ENCODE assay signal across 12 mouse cellular contexts in genomic region chrX:119927852-119928251, GRCm38 (mm10). TPM values are rescaled to one million over a fixed set of nuclear protein-coding genes. Genes with fewer than 3 reads are reported as not detected.
DNase-seq lines count a peak whose midpoint lies in the region; ATAC-seq lines count a peak whose summit lies in the region.
"Had no signal": no experiment of that assay in that cellular context is flagged by ENCODE, and none has a peak within 500 bp of the region (broad histone marks: within the 10 kb centered on the region; RNA-seq: fewer than 3 reads in every experiment).

No protein-coding gene starts in this region.

- H3K4me2 ChIP-seq in heart, embryonic 12.5 days = peak overlapping the region; percentile 61
- peak overlapping the region; percentile 56 for H3K4me2 ChIP-seq in embryonic facial prominence, embryonic 13.5 days
- peak overlapping the region; percentile 46 for H3K4me2 ChIP-seq in hindbrain, embryonic 12.5 days (replicated peaks)
- peak overlapping the region; percentile 53 for H3K4me2 ChIP-seq in midbrain, embryonic 16.5 days (ENCODE audit: low read length)

- ATAC-seq in heart, embryonic 12.5 days (ENCODE audit: insufficient number of reproducible peaks, low FRiP score) = no peak
- no peak for ATAC-seq in embryonic facial prominence, embryonic 13.5 days (ENCODE audit: insufficient number of reproducible peaks, insufficient read depth, low FRiP score, low TSS enrichment, low read depth)
- ATAC-seq in hindbrain, embryonic 12.5 days (ENCODE audit: low FRiP score) = peak; percentile 41
- peak; percentile 47; the same call in 1 of the 2 replicates for ATAC-seq in midbrain, embryonic 16.5 days
- ATAC-seq: Patski had no signal

- H3K4me1 ChIP-seq in heart, embryonic 12.5 days (replicated peaks) = no peaks in the 10 kb centered on the region
- H3K4me1 ChIP-seq in heart, embryonic 10.5 days = no peaks in the 10 kb centered on the region
- H3K4me1 ChIP-seq in embryonic facial prominence, embryonic 13.5 days = no peaks in the 10 kb centered on the region
- no peaks in the 10 kb centered on the region for H3K4me1 ChIP-seq in hindbrain, embryonic 12.5 days
- H3K4me1 ChIP-seq in midbrain, embryonic 16.5 days (ENCODE audit: control insufficient read depth, insufficient read depth, low read length) = no peaks in the 10 kb centered on the region
- H3K4me1 ChIP-seq: heart, embryonic 15.5 days had no signal

- no peak overlapping the region for H3K4me3 ChIP-seq in heart, embryonic 12.5 days
- H3K4me3 ChIP-seq in heart, embryonic 10.5 days = no peak overlapping the region
- peak overlapping the region; percentile 46 for H3K4me3 ChIP-seq in embryonic facial prominence, embryonic 13.5 days
- H3K4me3 ChIP-seq in hindbrain, embryonic 12.5 days = no peak overlapping the region
- H3K4me3 ChIP-seq in midbrain, embryonic 16.5 days (ENCODE audit: low read depth, low read length) = peak overlapping the region; percentile 45

- no peaks in the 10 kb centered on the region for H3K9me3 ChIP-seq in heart, embryonic 12.5 days (replicated peaks)
- no peaks in the 10 kb centered on the region for H3K9me3 ChIP-seq in heart, embryonic 10.5 days
- no peaks in the 10 kb centered on the region for H3K9me3 ChIP-seq in embryonic facial prominence, embryonic 13.5 days
- no peaks in the 10 kb centered on the region for H3K9me3 ChIP-seq in hindbrain, embryonic 12.5 days (replicated peaks)
- no peaks in the 10 kb centered on the region for H3K9me3 ChIP-seq in midbrain, embryonic 16.5 days (replicated peaks; ENCODE audit: control insufficient read depth, low read length, poor library complexity, severe bottlenecking)
- H3K9me3 ChIP-seq: heart, embryonic 15.5 days had no signal

- DNase-seq in heart, embryonic 10.5 days (ENCODE audit: low spot score) = no peak
- DNase-seq in thymus, postnatal 36 days = no peak
- no peak for DNase-seq in ovary, adult 18-20 months (ENCODE audit: low spot score)
- no peak for DNase-seq in frontal cortex, postnatal 36 days (ENCODE audit: low spot score in 2 of 2)
- DNase-seq: kidney, postnatal 10 days; lung, postnatal 4 days had no signal

- H3K27me3 ChIP-seq in heart, embryonic 12.5 days (replicated peaks) = no peaks in the 10 kb centered on the region
- H3K27me3 ChIP-seq in heart, embryonic 10.5 days (ENCODE audit: insufficient read depth, poor library complexity, severe bottlenecking) = no peaks in the 10 kb centered on the region
- H3K27me3 ChIP-seq in embryonic facial prominence, embryonic 13.5 days = no peaks in the 10 kb centered on the region
- H3K27me3 ChIP-seq in hindbrain, embryonic 12.5 days = no peaks in the 10 kb centered on the region
- H3K27me3 ChIP-seq in midbrain, embryonic 16.5 days (ENCODE audit: control insufficient read depth, insufficient read depth, low read depth, low read length) = no peaks in the 10 kb centered on the region
- H3K27me3 ChIP-seq: heart, embryonic 15.5 days had no signal

- no peak overlapping the region for H3K27ac ChIP-seq in heart, embryonic 12.5 days (ENCODE audit: poor library complexity, severe bottlenecking)
- H3K27ac ChIP-seq in heart, embryonic 10.5 days = no peak overlapping the region
- H3K27ac ChIP-seq in embryonic facial prominence, embryonic 13.5 days = no peak overlapping the region
- H3K27ac ChIP-seq in hindbrain, embryonic 12.5 days = peak overlapping the region; percentile 88; the same call in 1 of the 2 replicates
- peak overlapping the region; percentile 93 for H3K27ac ChIP-seq in midbrain, embryonic 16.5 days (ENCODE audit: low read length)

- WGBS in heart, embryonic 12.5 days = 82% methylated on average over 5 of the region's 5 CpGs
- 81% methylated on average over 5 of the region's 5 CpGs for WGBS in heart, embryonic 10.5 days
- WGBS in embryonic facial prominence, embryonic 13.5 days = 76% methylated on average over 5 of the region's 5 CpGs
- WGBS in hindbrain, embryonic 12.5 days = 61% methylated on average over 5 of the region's 5 CpGs
- WGBS in midbrain, embryonic 16.5 days = 54% methylated on average over 5 of the region's 5 CpGs

- no peak overlapping the region for H3K9ac ChIP-seq in heart, embryonic 12.5 days
- no peak overlapping the region for H3K9ac ChIP-seq in embryonic facial prominence, embryonic 13.5 days
- no peak overlapping the region for H3K9ac ChIP-seq in hindbrain, embryonic 12.5 days
- H3K9ac ChIP-seq in midbrain, embryonic 16.5 days (ENCODE audit: low read depth, low read length) = no peak overlapping the region

- H3K36me3 ChIP-seq in heart, embryonic 12.5 days = no peaks in the 10 kb centered on the region
- H3K36me3 ChIP-seq in heart, embryonic 10.5 days = no peaks in the 10 kb centered on the region
- no peaks in the 10 kb centered on the region for H3K36me3 ChIP-seq in embryonic facial prominence, embryonic 13.5 days
- H3K36me3 ChIP-seq in hindbrain, embryonic 12.5 days = no peaks in the 10 kb centered on the region
- H3K36me3 ChIP-seq in midbrain, embryonic 16.5 days (ENCODE audit: control insufficient read depth, insufficient read depth, low read length) = no peaks in the 10 kb centered on the region
- H3K36me3 ChIP-seq: heart, embryonic 15.5 days had no signal

RNA-seq across cellular contexts. Expression of gene Pabpc5, which starts 0.9 kb away (rescaled TPM):
- 0.40 and 0.63 TPM in 2 replicates for polyA plus RNA-seq in heart, embryonic 12.5 days (2016; fragmentation: Nextera tagmentation; extraction: Ambion mirVana)
- polyA plus RNA-seq in heart, embryonic 10.5 days (2016; fragmentation: Nextera tagmentation; extraction: Ambion mirVana) = 0.16 and 0.30 TPM in 2 replicates
- polyA plus RNA-seq in embryonic facial prominence, embryonic 13.5 days (2015; fragmentation: Nextera tagmentation; extraction: Ambion mirVana) = 0.27 and 0.39 TPM in 2 replicates
- polyA plus RNA-seq in hindbrain, embryonic 12.5 days (2016; fragmentation: Nextera tagmentation; extraction: Ambion mirVana) = 0.77 and 1.6 TPM in 2 replicates
- 1.9 TPM in 2 replicates for polyA plus RNA-seq in midbrain, embryonic 16.5 days (2015; fragmentation: Nextera tagmentation; extraction: Ambion mirVana)
- polyA plus RNA-seq: Patski had no signal

Comparison
In these comparisons a context has a peak if more than half of its experiments do, and no peak if none do; other contexts are left out.
1. ATAC-seq: peak in hindbrain, embryonic 12.5 days (single experiment) and midbrain, embryonic 16.5 days (single experiment); none in heart, embryonic 12.5 days (single experiment) and embryonic facial prominence, embryonic 13.5 days (single experiment).
2. H3K27ac ChIP-seq: peak in hindbrain, embryonic 12.5 days (single experiment) and midbrain, embryonic 16.5 days (single experiment); none in heart, embryonic 12.5 days (single experiment), heart, embryonic 10.5 days (single experiment) and embryonic facial prominence, embryonic 13.5 days (single experiment).
3. H3K4me3 ChIP-seq: peak in embryonic facial prominence, embryonic 13.5 days (single experiment) and midbrain, embryonic 16.5 days (single experiment); none in heart, embryonic 12.5 days (single experiment), heart, embryonic 10.5 days (single experiment) and hindbrain, embryonic 12.5 days (single experiment).
4. Peak in every context shown above with its lines, with median percentiles within 50 percentile points of each other: H3K4me2 ChIP-seq.